Mouse (Mus musculus) kidney, embryonic 14.5 days (tissue): ENCODE data around the gene Kcnma1. TPM values are rescaled to one million over a fixed set of nuclear protein-coding genes. Genes with fewer than 3 reads are reported as not detected.

Experiments
- ATAC-seq: fragments of 200-750 bp; cut with Nextera tagmentation; 2 replicates; pipeline ENCODE4 v1.8.0; 2017; ENCODE audit warnings: moderate number of reproducible peaks, mild to moderate bottlenecking, moderate TSS enrichment, moderate library complexity; ENCODE audit not compliant: low FRiP score, low TSS enrichment
- H3K27ac ChIP-seq: fragments of 300-500 bp; sonication (generic); 2 replicates; pipeline ENCODE4 v1.5.1; 2014; ENCODE audit warnings: low read depth, mild to moderate bottlenecking, low read length, moderate library complexity, mixed read lengths
- H3K27me3 ChIP-seq: fragments of 300-500 bp; sonication (generic); 2 replicates; pipeline ENCODE4 v1.6.1; 2014; ENCODE audit warnings: mild to moderate bottlenecking, low read length; ENCODE audit not compliant: control insufficient read depth, insufficient read depth
- H3K36me3 ChIP-seq: fragments of 300-500 bp; sonication (generic); 2 replicates; pipeline ENCODE4 v1.6.1; 2014; ENCODE audit warnings: low read length, mixed read lengths; ENCODE audit not compliant: control insufficient read depth, insufficient read depth
- H3K4me1 ChIP-seq: fragments of 300-500 bp; sonication (generic); 2 replicates; pipeline ENCODE4 v1.6.1; 2014; ENCODE audit warnings: low read length, mixed read lengths; ENCODE audit not compliant: control insufficient read depth, insufficient read depth
- H3K4me2 ChIP-seq: fragments of 300-500 bp; sonication (generic); replicated peaks from 2 replicates; pipeline ENCODE4 v1.6.1; 2014; ENCODE audit warnings: low read depth, mild to moderate bottlenecking, low read length
- H3K4me3 ChIP-seq: fragments of 300-500 bp; sonication (generic); 2 replicates; pipeline ENCODE4 v1.5.1; 2014; ENCODE audit warnings: mild to moderate bottlenecking, low read length
- H3K9ac ChIP-seq: fragments of 300-500 bp; sonication (generic); 2 replicates; pipeline ENCODE4 v1.6.1; 2014; ENCODE audit warnings: low read depth, mild to moderate bottlenecking, low read length, moderate library complexity
- H3K9me3 ChIP-seq: fragments of 300-500 bp; sonication (generic); 2 replicates; pipeline ENCODE4 v1.6.1; 2016; ENCODE audit warnings: low read length; ENCODE audit not compliant: control insufficient read depth
- WGBS: fragments of 180-500 bp; shearing (Covaris S2); extraction: QIAGEN DNeasy Blood & Tissue Kit; methylation state at CpG from one replicate; pipeline ENCODE4 v1.1.7; 2014; 5-methylcytosine and 5-hydroxymethylcytosine counted together
- polyA plus RNA-seq: library from polyadenylated mRNA; unstranded; fragments of >200 nt; fragmentation: Nextera tagmentation; extraction: Ambion mirVana; gene quantifications from 2 replicates; pipeline ENCODE4 v1.2.1, GENCODE M21; 2014

Gene Kcnma1
- polyA plus RNA-seq, 1 experiment from 2014 or later: 1.5 TPM

- Histone ChIP-seq H3K4me2 (no peak overlapping the region), H3K36me3 (no peaks in the 10 kb centered on the region), H3K4me1 (no peaks in the 10 kb centered on the region), H3K27ac (no peak overlapping the region), H3K9me3 (no peaks in the 10 kb centered on the region), H3K4me3 (no peak overlapping the region), H3K9ac (no peak overlapping the region), H3K27me3 (no peaks in the 10 kb centered on the region)
- ATAC-seq: no peak
- WGBS: 80% methylated on average over 5 of the region's 5 CpGs
These were observed 504.5 kb downstream of the Kcnma1 start for GRCm38 (mm10) chr14:23509792-23510191.

GRCm38 (mm10) chr14:23502236-23502790, 512.0 kb downstream of the Kcnma1 start:
- no peaks in the 10 kb centered on the region for H3K4me1 ChIP-seq
- peak; percentile 83; the same call in 1 of the 2 replicates for ATAC-seq
- no peaks in the 10 kb centered on the region for H3K27me3 ChIP-seq
- no peak overlapping the region; the same call in 1 of the 2 replicates for H3K27ac ChIP-seq
- WGBS: 39% methylated on average over 8 of the region's 8 CpGs
- H3K4me3 ChIP-seq: no peak overlapping the region
- no peak overlapping the region for H3K4me2 ChIP-seq
- H3K36me3 ChIP-seq: no peaks in the 10 kb centered on the region
- no peak overlapping the region for H3K9ac ChIP-seq
- no peaks in the 10 kb centered on the region for H3K9me3 ChIP-seq

- no peaks in the 10 kb centered on the region for H3K36me3 ChIP-seq
- H3K4me3 ChIP-seq: no peak overlapping the region
- no peak overlapping the region for H3K27ac ChIP-seq
- no peaks in the 10 kb centered on the region for H3K9me3 ChIP-seq
- no peak overlapping the region for H3K9ac ChIP-seq
- no peak overlapping the region for H3K4me2 ChIP-seq
- 0 out of 2 replicates have a peak, but pooled peaks cover 2% of the 10 kb centered on the region for H3K4me1 ChIP-seq
- no peaks in the 10 kb centered on the region for H3K27me3 ChIP-seq
- WGBS: 95% methylated on average over 3 of the region's 3 CpGs
- ATAC-seq: no peak
These were observed 517.5 kb downstream of the Kcnma1 start for GRCm38 (mm10) chr14:23496801-23497200.

GRCm38 (mm10) chr14:23496236-23496740, 518.0 kb downstream of the Kcnma1 start:
- no peaks in the 10 kb centered on the region for H3K27me3 ChIP-seq
- no peak for ATAC-seq
- no peaks in the 10 kb centered on the region for H3K9me3 ChIP-seq
- no peak overlapping the region for H3K4me3 ChIP-seq
- H3K4me2 ChIP-seq: no peak overlapping the region
- 81% methylated on average over 4 of the region's 4 CpGs for WGBS
- no peak overlapping the region for H3K9ac ChIP-seq
- H3K36me3 ChIP-seq: no peaks in the 10 kb centered on the region
- 0 out of 2 replicates have a peak, but pooled peaks cover 2% of the 10 kb centered on the region for H3K4me1 ChIP-seq
- no peak overlapping the region for H3K27ac ChIP-seq

- WGBS: 85% methylated on average over 3 of the region's 3 CpGs
- no peaks in the 10 kb centered on the region for H3K36me3 ChIP-seq
- no peaks in the 10 kb centered on the region for H3K27me3 ChIP-seq
- H3K4me1 ChIP-seq: 0 out of 2 replicates have a peak, but pooled peaks cover 2% of the 10 kb centered on the region
- H3K4me2 ChIP-seq: no peak overlapping the region
- ATAC-seq: no peak
- no peaks in the 10 kb centered on the region for H3K9me3 ChIP-seq
- peak overlapping the region; percentile 38; the same call in 1 of the 2 replicates for H3K27ac ChIP-seq
- H3K4me3 ChIP-seq: no peak overlapping the region
- H3K9ac ChIP-seq: no peak overlapping the region
These were observed 519.8 kb downstream of the Kcnma1 start for GRCm38 (mm10) chr14:23494496-23494800.

- no peaks in the 10 kb centered on the region for H3K9me3 ChIP-seq
- no peaks in the 10 kb centered on the region for H3K27me3 ChIP-seq
- no peak overlapping the region for H3K4me2 ChIP-seq
- H3K36me3 ChIP-seq: no peaks in the 10 kb centered on the region
- ATAC-seq: peak; percentile 35; the same call in 1 of the 2 replicates
- H3K4me1 ChIP-seq: 0 out of 2 replicates have a peak, but pooled peaks cover 2% of the 10 kb centered on the region
- peak overlapping the region; percentile 38; the same call in 1 of the 2 replicates for H3K27ac ChIP-seq
- 73% methylated on average over 8 of the region's 8 CpGs for WGBS
- no peak overlapping the region for H3K9ac ChIP-seq
- H3K4me3 ChIP-seq: no peak overlapping the region
These were observed 520.4 kb downstream of the Kcnma1 start for GRCm38 (mm10) chr14:23493750-23494495.

- Histone ChIP-seq H3K9ac (no peak overlapping the region), H3K4me3 (no peak overlapping the region), H3K27ac (no peak overlapping the region), H3K4me2 (no peak overlapping the region), H3K36me3 (no peaks in the 10 kb centered on the region), H3K4me1 (0 out of 2 replicates have a peak, but pooled peaks cover 2% of the 10 kb centered on the region), H3K27me3 (no peaks in the 10 kb centered on the region), H3K9me3 (no peaks in the 10 kb centered on the region)
- 92% methylated on average over 9 of the region's 9 CpGs for WGBS
- no peak for ATAC-seq
These were observed 521.5 kb downstream of the Kcnma1 start for GRCm38 (mm10) chr14:23492581-23493360.

- WGBS: 5% methylated on average over 2 of the region's 2 CpGs
- peak; percentile 81 for ATAC-seq
- Histone ChIP-seq H3K9me3 (no peaks in the 10 kb centered on the region), H3K36me3 (no peaks in the 10 kb centered on the region), H3K27me3 (no peaks in the 10 kb centered on the region), H3K4me2 (no peak overlapping the region), H3K9ac (no peak overlapping the region), H3K4me1 (0 out of 2 replicates have a peak, but pooled peaks cover 2% of the 10 kb centered on the region), H3K27ac (no peak overlapping the region), H3K4me3 (no peak overlapping the region)
These were observed 522.9 kb downstream of the Kcnma1 start for GRCm38 (mm10) chr14:23491359-23491758.
